Mouse (Mus musculus) bone marrow, adult 2 months (tissue): ENCODE measurements around the gene Phf1.

Experiments
- CTCF ChIP-seq: fragments of 200-500 bp; IDR thresholded peaks from 2 replicates; pipeline ENCODE4 v1.5.1; 2011; ENCODE audit warnings: low read length, control low read depth; ENCODE audit not compliant: control insufficient read depth, insufficient read depth
- POLR2A ChIP-seq: fragments of 200-500 bp; IDR thresholded peaks from 2 replicates; pipeline ENCODE4 v1.6.1; 2011; ENCODE audit warnings: low read depth, mild to moderate bottlenecking, control low read depth, low read length, borderline replicate concordance; ENCODE audit not compliant: control insufficient read depth

DNA sequence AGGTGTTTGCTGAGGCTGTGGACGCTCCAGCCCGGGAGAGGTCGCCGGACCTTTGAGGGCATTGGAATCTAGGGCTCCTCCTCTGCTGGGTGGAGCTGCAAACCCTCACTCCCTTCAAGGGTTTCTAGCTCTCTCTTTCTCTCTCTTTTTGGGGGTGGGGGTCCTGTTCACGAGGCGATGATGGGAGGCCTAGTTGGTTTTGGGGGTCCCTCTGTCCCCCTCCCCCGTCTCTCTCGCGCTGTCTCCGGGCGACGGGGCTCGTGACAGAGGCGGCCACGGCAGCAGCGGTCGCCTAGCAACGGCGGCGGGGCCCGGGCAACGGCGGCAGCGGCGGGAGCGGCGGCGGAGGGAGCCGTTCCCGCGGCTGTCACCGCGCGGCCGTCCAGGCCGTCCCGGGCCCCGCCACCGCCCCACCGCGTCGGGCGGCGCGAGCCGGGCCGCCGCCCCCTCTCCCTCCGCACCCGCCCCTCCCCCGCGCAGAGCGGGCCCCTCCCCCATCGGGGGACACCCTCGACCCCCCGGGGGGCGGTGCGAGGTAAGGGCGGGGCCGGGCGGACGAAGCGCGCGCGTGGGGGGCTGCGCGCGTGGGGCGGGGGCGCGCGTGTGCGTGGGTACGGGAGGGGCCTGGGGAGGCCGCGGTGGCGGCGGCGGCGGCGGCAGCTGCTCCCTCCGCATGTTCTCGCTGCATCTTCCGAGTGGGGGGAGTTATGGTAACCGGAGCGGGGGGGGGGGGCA, 15.6 kb downstream of the Phf1 start:
- TF ChIP-seq CTCF (no peak), POLR2A (no peak)
